ENCODE assay signal across 9 mouse cellular contexts in genomic region chr10:127526681-127527080, GRCm38 (mm10). TPM values are rescaled to one million over a fixed set of nuclear protein-coding genes. Genes with fewer than 3 reads are reported as not detected.
A peak's percentile ranks its signal among the peaks of the same experiment; 100 is the strongest.
DNase-seq lines count a peak whose midpoint lies in the region; ATAC-seq and TF ChIP-seq lines count a peak whose summit lies in the region.
"Had no signal": no experiment of that assay in that cellular context is flagged by ENCODE, and none has a peak within 500 bp of the region (broad histone marks: within the 10 kb centered on the region; RNA-seq: fewer than 3 reads in every experiment).

No protein-coding gene starts in this region.

- H3K9me3 ChIP-seq in lung, embryonic 14.5 days (ENCODE audit: low read depth, low read length), result no peaks in the 10 kb centered on the region

- peaks cover 4% of the 10 kb centered on the region; the same call in 1 of the 2 replicates for H3K4me1 ChIP-seq in lung, embryonic 14.5 days (ENCODE audit: insufficient read depth)

- peak; percentile 56 for TF ChIP-seq CTCF in left cerebral cortex, adult 2 months (IDR thresholded peaks at IDR 0.05)
- TF ChIP-seq CTCF in gastrocnemius, adult 2 months (IDR thresholded peaks at IDR 0.05), result peak; percentile 69
- TF ChIP-seq CTCF in lung, embryonic 14.5 days (IDR thresholded peaks at IDR 0.05; ENCODE audit: low read depth), result peak; percentile 44

- intact Hi-C loops in left cerebral cortex, adult 2 months (cut with DNase I), result loop anchor here (10.0 kb wide), 1 partner anchor 488 kb away; the partner anchor contains the start of gene Prim1
- intact Hi-C loops in gastrocnemius, adult 2 months (cut with DNase I), result no loop called here

- H3K4me2 ChIP-seq in lung, embryonic 14.5 days, result peak overlapping the region; percentile 55

- no peak overlapping the region for H3K27ac ChIP-seq in left cerebral cortex, adult 2 months
- H3K27ac ChIP-seq in gastrocnemius, adult 2 months, result no peak overlapping the region
- H3K27ac ChIP-seq in lung, embryonic 14.5 days (ENCODE audit: low read depth), result no peak overlapping the region

- WGBS in lung, embryonic 14.5 days, result under 1% methylated on average over 26 of the region's 26 CpGs

- no peaks in the 10 kb centered on the region for H3K36me3 ChIP-seq in lung, embryonic 14.5 days (ENCODE audit: insufficient read depth)

- H3K4me3 ChIP-seq in left cerebral cortex, adult 2 months, result 0 out of 2 replicates have a peak overlapping the region, but pooled peaks have one; percentile 4
- H3K4me3 ChIP-seq in gastrocnemius, adult 2 months, result peak overlapping the region; percentile 66
- peak overlapping the region; percentile 27 for H3K4me3 ChIP-seq in lung, embryonic 14.5 days (ENCODE audit: low read depth, low read length)

- H3K9ac ChIP-seq in lung, embryonic 14.5 days, result peak overlapping the region; percentile 20; the same call in 1 of the 2 replicates

- peak; percentile 22; the same call in 1 of the 2 replicates for ATAC-seq in lung, embryonic 14.5 days (ENCODE audit: insufficient read depth)

- DNase-seq in left cerebral cortex, adult 2 months (ENCODE audit: extremely low spot score in 1 of 2, low spot score in 2 of 2), result peak in 1 of 2 experiments; percentile 35
- DNase-seq in left cerebral cortex, adult 9 months (ENCODE audit: low spot score in 2 of 2), result no peak
- peak; percentile 74 to 82 for DNase-seq in cerebellum, adult 18-20 months
- DNase-seq in gastrocnemius, adult 2 months, result peak; percentile 85
- DNase-seq in kidney, adult 11 months, result peak; percentile 59
- DNase-seq in lung, embryonic 14.5 days, result peak; percentile 75
- DNase-seq in retina, embryonic 14.5 days (ENCODE audit: low spot score), result peak; percentile 81
- no peak for DNase-seq in layer of hippocampus, adult 8-10 months (ENCODE audit: low spot score in 2 of 2)

- peaks cover 84% of the 10 kb centered on the region for H3K27me3 ChIP-seq in lung, embryonic 14.5 days (ENCODE audit: insufficient read depth, low read length)

RNA-seq across cellular contexts. Expression of gene Shmt2, which starts 4.4 kb away (rescaled TPM):
- total RNA-seq in left cerebral cortex, adult 2 months (2021), result 10 to 100 TPM; 24.1 to 26.0 TPM
- 10 to 100 TPM; 22.7 to 28.9 TPM for total RNA-seq in gastrocnemius, adult 2 months (2021)
- polyA plus RNA-seq in lung, embryonic 14.5 days (2014; fragmentation: Nextera tagmentation; extraction: Ambion mirVana), result 99.6 and 101 TPM in 2 replicates
- total RNA-seq in layer of hippocampus, adult 8-10 months (2022), result 10 to 100 TPM; 21.7 to 31.3 (median 29.1) TPM

RNA-seq across cellular contexts. Expression of gene Nxph4, which starts 7.7 kb away (rescaled TPM):
- total RNA-seq in left cerebral cortex, adult 2 months (2021), result 1 to 10 TPM; 5.4 to 5.5 TPM
- total RNA-seq in gastrocnemius, adult 2 months (2021), result under 1 TPM; 0.17 to 0.23 TPM
- polyA plus RNA-seq in lung, embryonic 14.5 days (2014; fragmentation: Nextera tagmentation; extraction: Ambion mirVana), result 0.14 and 0.22 TPM in 2 replicates
- total RNA-seq in layer of hippocampus, adult 8-10 months (2022), result 1 to 10 TPM; 1.9 to 2.7 (median 2.3) TPM
- total RNA-seq: MEL had no signal

RNA-seq across cellular contexts. Expression of gene Ndufa4l2, which starts 11.9 kb away (rescaled TPM):
- total RNA-seq in left cerebral cortex, adult 2 months (2021), result 1 to 10 TPM; 4.2 to 5.6 TPM
- 10 to 100 TPM in 1 of 2 experiments, 1 to 10 TPM in 1; 8.1 to 16.5 TPM for total RNA-seq in gastrocnemius, adult 2 months (2021)
- polyA plus RNA-seq in lung, embryonic 14.5 days (2014; fragmentation: Nextera tagmentation; extraction: Ambion mirVana), result 36.4 and 44.9 TPM in 2 replicates
- total RNA-seq in layer of hippocampus, adult 8-10 months (2022), result 1 to 10 TPM; 2.9 to 4.4 (median 3.6) TPM

RNA-seq across cellular contexts. Expression of gene Stac3, which starts 25.2 kb away (rescaled TPM):
- 1 to 10 TPM; 2.6 to 9.9 TPM for total RNA-seq in left cerebral cortex, adult 2 months (2021)
- total RNA-seq in gastrocnemius, adult 2 months (2021), result 100 to 1,000 TPM; 393 to 462 TPM
- 0.12 TPM in 1 of 2 replicates, not detected in the other for polyA plus RNA-seq in lung, embryonic 14.5 days (2014; fragmentation: Nextera tagmentation; extraction: Ambion mirVana)
- total RNA-seq in layer of hippocampus, adult 8-10 months (2022), result 1 to 10 TPM; 2.1 to 3.5 (median 2.8) TPM
- total RNA-seq: MEL had no signal

Comparison
In these comparisons a context has a peak if more than half of its experiments do, and no peak if none do; other contexts are left out.
1. DNase-seq: peak in cerebellum, adult 18-20 months (2 of 2), gastrocnemius, adult 2 months (single experiment), kidney, adult 11 months (single experiment), lung, embryonic 14.5 days (single experiment) and retina, embryonic 14.5 days (single experiment); none in left cerebral cortex, adult 9 months (0 of 2) and layer of hippocampus, adult 8-10 months (0 of 2).
2. H3K4me3 ChIP-seq: peak in every context shown above with its lines; median percentile 66 in gastrocnemius, adult 2 months; 27 in lung, embryonic 14.5 days; 4 in left cerebral cortex, adult 2 months.
3. Peak in every context shown above with its lines, with median percentiles within 50 percentile points of each other: CTCF ChIP-seq.